Mouse (Mus musculus) C2C12 (cell line): Measurements from ENCODE around the gene Dpep3.

Source experiments
- CEBPB ChIP-seq: IDR thresholded peaks from one replicate; pipeline ENCODE4 v1.6.1; 2011; ENCODE audit warnings: low read depth, mild to moderate bottlenecking, control low read depth, moderate library complexity
- CTCF ChIP-seq: IDR thresholded peaks from one replicate; pipeline ENCODE4 v1.5.1; 2011; ENCODE audit not compliant: control insufficient read depth, insufficient read depth, insufficient read length
- FOSL1 ChIP-seq: IDR thresholded peaks from one replicate; pipeline ENCODE4 v1.8.0; 2011; ENCODE audit warnings: mild to moderate bottlenecking, low read length; ENCODE audit not compliant: poor library complexity, insufficient read depth, severe bottlenecking
- MAX ChIP-seq: IDR thresholded peaks from one replicate; pipeline ENCODE4 v1.6.1; 2011; ENCODE audit warnings: mild to moderate bottlenecking, control low read depth
- MYOD1 ChIP-seq: IDR thresholded peaks from one replicate; pipeline ENCODE4 v1.6.1; 2011; ENCODE audit warnings: low read depth; ENCODE audit not compliant: control insufficient read depth, insufficient read length
- MYOG ChIP-seq: IDR thresholded peaks from one replicate; pipeline ENCODE4 v1.6.1; 2011; ENCODE audit not compliant: control insufficient read depth, insufficient read length; ENCODE audit errors: extremely low read depth
- USF1 ChIP-seq: IDR thresholded peaks from one replicate; pipeline ENCODE4 v1.6.1; 2011; ENCODE audit warnings: low read depth, mild to moderate bottlenecking, control low read depth, moderate library complexity

- TF ChIP-seq CTCF (no peak), USF1 (no peak), MYOG (no peak), MYOD1 (no peak), MAX (no peak), CEBPB (no peak), FOSL1 (no peak)
Measured at GRCm38 (mm10) chr8:105932525-105932924, 46.7 kb downstream of the Dpep3 start.
